Mouse (Mus musculus) ES-Bruce4 (cell line): ENCODE data around the gene Sapcd2.

ENCODE experiments used
- CTCF ChIP-seq: IDR thresholded peaks from one replicate; pipeline ENCODE4 v1.8.1; 2011; ENCODE audit warnings: low read depth, low read length
- EP300 ChIP-seq: IDR thresholded peaks from 2 replicates; pipeline ENCODE4 v1.6.1; 2011; ENCODE audit warnings: low read depth, low read length; ENCODE audit not compliant: insufficient read depth
- POLR2A ChIP-seq: IDR thresholded peaks from one replicate; pipeline ENCODE4 v1.8.1; 2011; ENCODE audit warnings: low read length; ENCODE audit not compliant: insufficient read depth

DNA sequence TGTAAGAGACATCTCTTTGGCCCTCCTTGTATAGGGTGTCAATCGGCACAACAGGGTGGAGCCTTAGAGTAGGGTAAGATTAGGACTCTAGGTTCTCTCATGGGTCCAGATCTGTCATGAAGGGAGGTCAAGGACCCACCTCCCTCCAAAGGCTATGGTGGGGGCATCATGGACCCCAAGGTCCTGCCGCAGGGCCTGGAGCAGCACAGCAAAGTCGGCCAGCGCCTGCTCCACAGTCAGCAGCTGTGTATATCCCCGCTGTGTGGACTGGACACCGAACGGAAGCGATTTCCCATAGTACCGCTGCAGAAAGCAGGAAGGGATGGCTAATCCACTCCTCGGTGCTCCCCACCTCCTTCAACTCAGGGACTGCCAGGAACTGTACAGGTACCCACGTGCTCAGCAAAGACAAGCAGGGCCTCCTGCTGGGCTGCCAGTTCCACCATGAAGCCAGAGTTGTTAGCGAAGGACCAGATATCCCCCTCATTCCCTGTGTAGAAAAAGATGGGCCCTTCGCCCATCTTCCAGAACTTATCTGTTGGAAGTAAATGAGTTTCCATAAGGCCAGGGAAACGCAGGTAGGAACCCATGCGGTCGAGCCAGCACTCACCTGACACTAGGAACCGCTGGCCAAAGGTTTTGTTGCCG is 16.6 kb upstream of the Sapcd2 start:
- TF ChIP-seq CTCF (no peak), POLR2A (no peak), EP300 (no peak)
